Mouse (Mus musculus): ENCODE measurements around the gene Scaf8. TPM values are rescaled to one million over a fixed set of nuclear protein-coding genes. Genes with fewer than 3 reads are reported as not detected.
"Not testable (repeated sequence)": the region's sequence is repeated elsewhere in the genome, so short reads cannot be mapped to it uniquely, and the experiment has no call there.

Scaf8 gene
- polyA plus RNA-seq, 1 experiment from 2014 or later = 13.4 TPM

- H3K9me3 ChIP-seq (replicated peaks) = no peaks in the 10 kb centered on the region
- no peak overlapping the region for H3K4me2 ChIP-seq
- no peak overlapping the region for H3K27ac ChIP-seq
- ATAC-seq (replicated peaks; ENCODE audit: insufficient number of reproducible peaks, insufficient read depth, low FRiP score, low read depth) = no peak
- H3K4me1 ChIP-seq (replicated peaks) = no peaks in the 10 kb centered on the region
- H3K36me3 ChIP-seq = peaks cover 32% of the 10 kb centered on the region
- WGBS = 80% methylated on average over 4 of the region's 4 CpGs
- H3K9ac ChIP-seq = no peak overlapping the region
- H3K4me3 ChIP-seq = no peak overlapping the region
- no peaks in the 10 kb centered on the region for H3K27me3 ChIP-seq
These were observed 48.1 kb downstream of the Scaf8 start for GRCm38 (mm10) chr17:3162905-3163304.

GRCm38 (mm10) chr17:3180425-3180945, 65.7 kb downstream of the Scaf8 start:
- not testable (repeated sequence) for H3K27me3 ChIP-seq; H3K9ac ChIP-seq; H3K4me2 ChIP-seq; ATAC-seq (replicated peaks; ENCODE audit: insufficient number of reproducible peaks, insufficient read depth, low FRiP score, low read depth); H3K4me3 ChIP-seq; H3K9me3 ChIP-seq (replicated peaks); H3K27ac ChIP-seq; H3K4me1 ChIP-seq (replicated peaks)
- 83% methylated on average over 1 of the region's 1 CpGs for WGBS
- H3K36me3 ChIP-seq = peaks cover 30% of the 10 kb centered on the region; the same call in 1 of the 2 replicates

DNA sequence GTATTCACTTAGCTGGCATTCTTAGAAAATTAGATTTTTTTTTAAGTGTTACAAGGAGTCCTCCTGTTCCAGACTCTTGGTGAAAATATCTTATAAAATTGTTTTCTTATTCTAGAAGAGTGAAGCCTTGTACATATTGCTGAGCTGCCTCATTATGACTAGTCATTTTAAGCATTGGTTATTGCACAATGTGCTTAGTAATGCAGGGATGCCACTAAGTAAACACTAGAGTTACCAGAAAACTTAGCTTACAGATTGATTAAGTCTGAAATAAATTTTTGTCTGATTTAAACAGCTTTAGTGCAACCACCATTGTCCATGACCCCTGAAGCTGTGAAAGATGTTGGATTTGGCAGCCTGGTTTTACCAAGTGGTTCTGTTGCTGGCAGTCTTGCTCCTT, 80.7 kb downstream of the Scaf8 start:
- H3K36me3 ChIP-seq = peaks cover 58% of the 10 kb centered on the region
- H3K27ac ChIP-seq; H3K4me2 ChIP-seq; H3K27me3 ChIP-seq; H3K4me3 ChIP-seq; H3K9me3 ChIP-seq (replicated peaks); H3K4me1 ChIP-seq (replicated peaks); H3K9ac ChIP-seq; ATAC-seq (replicated peaks; ENCODE audit: insufficient number of reproducible peaks, insufficient read depth, low FRiP score, low read depth): not testable (repeated sequence)

GRCm38 (mm10) chr17:3200328-3200727, 85.6 kb downstream of the Scaf8 start:
- ATAC-seq (replicated peaks; ENCODE audit: insufficient number of reproducible peaks, insufficient read depth, low FRiP score, low read depth) = no peak
- Histone ChIP-seq H3K9ac (no peak overlapping the region), H3K4me3 (no peak overlapping the region), H3K4me2 (no peak overlapping the region), H3K27me3 (no peaks in the 10 kb centered on the region), H3K36me3 (peaks cover 33% of the 10 kb centered on the region), H3K4me1 (replicated peaks) (peaks cover 7% of the 10 kb centered on the region; the same call in 1 of the 2 replicates), H3K27ac (no peak overlapping the region), H3K9me3 (replicated peaks) (no peaks in the 10 kb centered on the region)
- WGBS = 91% methylated on average over 8 of the region's 8 CpGs

- Histone ChIP-seq H3K4me2 (no peak overlapping the region), H3K9ac (no peak overlapping the region), H3K36me3 (peaks cover 5% of the 10 kb centered on the region), H3K4me3 (no peak overlapping the region), H3K9me3 (replicated peaks) (no peaks in the 10 kb centered on the region), H3K27ac (no peak overlapping the region), H3K27me3 (no peaks in the 10 kb centered on the region), H3K4me1 (replicated peaks) (peaks cover 15% of the 10 kb centered on the region)
- WGBS = 81% methylated on average over 4 of the region's 4 CpGs
- ATAC-seq (replicated peaks; ENCODE audit: insufficient number of reproducible peaks, insufficient read depth, low FRiP score, low read depth) = no peak
These were observed 89.1 kb downstream of the Scaf8 start for GRCm38 (mm10) chr17:3203916-3204315.

GRCm38 (mm10) chr17:3204826-3205405, 90.1 kb downstream of the Scaf8 start:
- no peaks in the 10 kb centered on the region for H3K27me3 ChIP-seq
- no peaks in the 10 kb centered on the region for H3K9me3 ChIP-seq (replicated peaks)
- ATAC-seq (replicated peaks; ENCODE audit: insufficient number of reproducible peaks, insufficient read depth, low FRiP score, low read depth) = no peak
- no peak overlapping the region for H3K4me2 ChIP-seq
- H3K36me3 ChIP-seq = peaks cover 5% of the 10 kb centered on the region
- no peak overlapping the region for H3K9ac ChIP-seq
- peaks cover 15% of the 10 kb centered on the region for H3K4me1 ChIP-seq (replicated peaks)
- no peak overlapping the region for H3K4me3 ChIP-seq
- WGBS = 78% methylated on average over 7 of the region's 7 CpGs
- no peak overlapping the region for H3K27ac ChIP-seq

DNA sequence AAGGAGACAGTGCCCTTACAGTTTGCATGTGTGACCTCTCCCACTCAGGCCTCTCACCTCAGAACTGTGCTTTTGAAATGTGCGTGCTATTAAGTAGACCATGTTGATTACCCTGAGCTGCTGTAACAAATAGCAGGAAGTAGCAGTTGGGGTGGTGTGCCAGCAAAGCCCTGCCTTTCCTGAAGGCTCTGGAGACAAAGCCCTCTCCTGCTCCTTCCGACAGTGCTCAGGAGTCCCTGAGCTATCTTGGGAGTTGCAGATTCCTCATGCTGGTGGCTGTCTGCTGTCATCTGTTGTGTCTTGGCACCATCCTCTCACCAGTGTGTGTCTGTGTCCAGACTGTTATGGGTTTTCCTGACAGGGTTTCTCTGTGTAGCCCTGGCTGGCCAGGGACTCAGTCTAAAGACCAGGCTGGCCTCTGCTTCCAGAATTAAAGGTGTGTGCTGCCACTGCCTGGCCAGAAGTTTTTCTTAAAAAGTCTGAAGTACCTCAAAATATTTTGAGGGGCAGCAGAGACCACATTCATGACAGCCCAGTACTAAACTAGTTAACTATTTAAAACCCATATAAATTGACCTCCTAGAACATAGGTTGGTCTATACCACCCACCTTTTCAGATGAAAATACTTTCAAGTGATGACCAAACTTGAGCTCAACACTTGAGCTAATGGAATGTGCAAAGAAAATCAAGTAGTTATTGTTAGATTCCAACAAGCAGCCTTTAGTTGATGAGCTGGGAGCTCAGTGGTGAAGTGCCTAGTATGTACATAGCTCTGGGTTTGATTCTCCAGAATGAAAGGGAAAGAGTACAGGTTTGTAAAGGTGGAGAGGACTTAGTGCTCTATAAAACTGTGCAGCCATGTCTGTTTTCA, 92.0 kb downstream of the Scaf8 start:
- ATAC-seq (replicated peaks; ENCODE audit: insufficient number of reproducible peaks, insufficient read depth, low FRiP score, low read depth) = peak; percentile 61
- H3K4me2 ChIP-seq = no peak overlapping the region
- no peaks in the 10 kb centered on the region; the same call in 1 of the 2 replicates for H3K36me3 ChIP-seq
- no peaks in the 10 kb centered on the region for H3K27me3 ChIP-seq
- WGBS = 33% methylated on average over 2 of the region's 2 CpGs
- H3K9ac ChIP-seq = no peak overlapping the region
- no peaks in the 10 kb centered on the region for H3K9me3 ChIP-seq (replicated peaks)
- no peak overlapping the region for H3K4me3 ChIP-seq
- peaks cover 15% of the 10 kb centered on the region for H3K4me1 ChIP-seq (replicated peaks)
- H3K27ac ChIP-seq = peak overlapping the region; percentile 41; the same call in 1 of the 2 replicates

- H3K27ac ChIP-seq = no peak overlapping the region
- H3K4me2 ChIP-seq = no peak overlapping the region
- H3K4me3 ChIP-seq = no peak overlapping the region
- WGBS = 81% methylated on average over 6 of the region's 6 CpGs
- H3K4me1 ChIP-seq (replicated peaks) = peaks cover 15% of the 10 kb centered on the region
- no peaks in the 10 kb centered on the region; the same call in 1 of the 2 replicates for H3K36me3 ChIP-seq
- no peak overlapping the region for H3K9ac ChIP-seq
- no peak for ATAC-seq (replicated peaks; ENCODE audit: insufficient number of reproducible peaks, insufficient read depth, low FRiP score, low read depth)
- H3K9me3 ChIP-seq (replicated peaks) = no peaks in the 10 kb centered on the region
- H3K27me3 ChIP-seq = no peaks in the 10 kb centered on the region
These were observed 92.9 kb downstream of the Scaf8 start for GRCm38 (mm10) chr17:3207529-3208240.

- no peaks in the 10 kb centered on the region for H3K36me3 ChIP-seq
- H3K4me3 ChIP-seq = no peak overlapping the region
- H3K27ac ChIP-seq = no peak overlapping the region
- H3K9me3 ChIP-seq (replicated peaks) = no peaks in the 10 kb centered on the region
- H3K4me1 ChIP-seq (replicated peaks) = peaks cover 15% of the 10 kb centered on the region
- H3K27me3 ChIP-seq = no peaks in the 10 kb centered on the region
- no peak overlapping the region for H3K4me2 ChIP-seq
- no peak for ATAC-seq (replicated peaks; ENCODE audit: insufficient number of reproducible peaks, insufficient read depth, low FRiP score, low read depth)
- WGBS = 72% methylated on average over 1 of the region's 1 CpGs
- no peak overlapping the region for H3K9ac ChIP-seq
These were observed 93.7 kb downstream of the Scaf8 start for GRCm38 (mm10) chr17:3208471-3208870.

GRCm38 (mm10) chr17:3209581-3209980, 94.8 kb downstream of the Scaf8 start:
- Histone ChIP-seq H3K36me3 (no peaks in the 10 kb centered on the region), H3K4me1 (replicated peaks) (peaks cover 9% of the 10 kb centered on the region), H3K27me3 (no peaks in the 10 kb centered on the region), H3K9me3 (replicated peaks) (no peaks in the 10 kb centered on the region), H3K9ac (no peak overlapping the region), H3K4me2 (no peak overlapping the region), H3K27ac (no peak overlapping the region), H3K4me3 (no peak overlapping the region)
- WGBS = 87% methylated on average over 4 of the region's 4 CpGs
- ATAC-seq (replicated peaks; ENCODE audit: insufficient number of reproducible peaks, insufficient read depth, low FRiP score, low read depth) = no peak

- H3K27me3 ChIP-seq = no peaks in the 10 kb centered on the region
- H3K4me3 ChIP-seq = no peak overlapping the region
- H3K9me3 ChIP-seq (replicated peaks) = no peaks in the 10 kb centered on the region
- no peaks in the 10 kb centered on the region for H3K36me3 ChIP-seq
- ATAC-seq (replicated peaks; ENCODE audit: insufficient number of reproducible peaks, insufficient read depth, low FRiP score, low read depth) = no peak
- no peak overlapping the region for H3K4me2 ChIP-seq
- H3K4me1 ChIP-seq (replicated peaks) = peaks cover 9% of the 10 kb centered on the region
- H3K9ac ChIP-seq = no peak overlapping the region
- H3K27ac ChIP-seq = no peak overlapping the region
- 85% methylated on average over 5 of the region's 5 CpGs for WGBS
These were observed 95.4 kb downstream of the Scaf8 start for GRCm38 (mm10) chr17:3210134-3210533.
